ENCODE assay signal across 8 mouse cellular contexts in the genomic region with DNA sequence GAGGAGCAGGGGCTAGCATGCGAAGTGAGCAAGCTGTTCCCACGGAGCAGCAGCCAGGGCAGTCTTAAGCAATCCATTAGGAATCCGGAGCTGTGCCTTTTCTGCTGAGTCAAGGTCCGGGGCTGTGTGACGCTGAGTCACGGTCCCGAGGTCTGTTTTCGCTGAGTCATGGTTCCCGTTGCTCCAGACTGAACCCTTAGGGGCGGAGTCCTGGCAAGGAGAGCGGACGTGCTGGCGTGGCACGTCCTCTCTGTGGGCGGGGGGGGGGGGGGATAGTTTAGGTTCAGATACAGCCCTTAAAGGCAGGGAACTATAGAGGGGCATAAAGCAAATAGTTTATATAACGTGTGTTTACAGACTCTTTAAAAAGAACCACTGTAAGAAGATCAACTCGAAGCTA. TPM values are rescaled to one million over a fixed set of nuclear protein-coding genes. Genes with fewer than 3 reads are reported as not detected.
DNase-seq lines count a peak whose midpoint lies in the region; TF ChIP-seq lines count a peak whose summit lies in the region.

No protein-coding gene starts in this region.

- H3K27ac ChIP-seq in cortical plate, adult 2 months (ENCODE audit: insufficient read depth, low read length), result no peak overlapping the region

- peak overlapping the region; percentile 19 for H3K4me3 ChIP-seq in cortical plate, adult 2 months (ENCODE audit: insufficient read depth, low read length)
- peak overlapping the region; percentile 91 for H3K4me3 ChIP-seq in megakaryocyte, embryonic 14.5 days (replicated peaks)

- no peak for TF ChIP-seq CTCF in cortical plate, adult 2 months (IDR thresholded peaks at IDR 0.05; ENCODE audit: extremely low read depth, insufficient read depth, low read length)

- DNase-seq in ZHBTc4 (ENCODE audit: low read depth, low spot score), result peak; percentile 99
- peak; percentile 94 to 96 for DNase-seq in gastrocnemius, adult 8-10 months (ENCODE audit: low spot score in 2 of 2)
- peak; percentile 94 for DNase-seq in hindlimb bud, embryonic 11.5 days (ENCODE audit: extremely low spot score, low read depth, low spot score)
- peak; percentile 43 to 83 for DNase-seq in left cerebral cortex, adult 8-10 months (ENCODE audit: low spot score in 2 of 2)
- DNase-seq in right cerebral cortex, postnatal 10 days (ENCODE audit: low spot score in 2 of 2), result peak; percentile 86 to 90
- peak; percentile 83 for DNase-seq in urinary bladder, postnatal 25 days (ENCODE audit: low spot score)

- no peak for TF ChIP-seq POLR2A in cortical plate, adult 2 months (IDR thresholded peaks at IDR 0.05; ENCODE audit: extremely low read depth, insufficient read depth, low read length)

- H3K36me3 ChIP-seq in megakaryocyte, embryonic 14.5 days (replicated peaks; ENCODE audit: low read length), result no peaks in the 10 kb centered on the region

- no peaks in the 10 kb centered on the region for H3K9me3 ChIP-seq in megakaryocyte, embryonic 14.5 days

- H3K4me1 ChIP-seq in cortical plate, adult 2 months (ENCODE audit: control insufficient read depth, insufficient read depth, low read length), result no peaks in the 10 kb centered on the region; the same call in 1 of the 2 replicates
- H3K4me1 ChIP-seq in megakaryocyte, embryonic 14.5 days, result peaks cover 69% of the 10 kb centered on the region

- H3K27me3 ChIP-seq in megakaryocyte, embryonic 14.5 days (replicated peaks), result peaks cover 8% of the 10 kb centered on the region

RNA-seq across cellular contexts. Expression of a gene that starts 9.6 kb away (rescaled TPM):
- polyA plus RNA-seq in cortical plate, adult 2 months (2012; rRNA removed), result 6.5 and 6.8 TPM in 2 replicates
- 1 to 10 TPM; 3.3 to 9.5 (median 4.2) TPM for total RNA-seq in gastrocnemius, adult 8-10 months (2022)
- total RNA-seq in left cerebral cortex, adult 8-10 months (2022), result 10 to 100 TPM in 1 of 4 experiments, 1 to 10 TPM in 3; 3.6 to 10.7 (median 6.8) TPM
- polyA plus RNA-seq in megakaryocyte, embryonic 14.5 days (2012; ENCODE audit: insufficient read depth, low replicate concordance), result 17.6 and 46.0 TPM in 2 replicates

RNA-seq across cellular contexts. Expression of a gene that starts 25.5 kb away (rescaled TPM):
- 7.7 and 8.6 TPM in 2 replicates for polyA plus RNA-seq in cortical plate, adult 2 months (2012; rRNA removed)
- total RNA-seq in gastrocnemius, adult 8-10 months (2022), result 1 to 10 TPM in 2 of 4 experiments, under 1 TPM in 2; 0.58 to 1.0 (median 0.86) TPM
- 10 to 100 TPM in 1 of 4 experiments, 1 to 10 TPM in 3; 8.3 to 10.2 (median 8.9) TPM for total RNA-seq in left cerebral cortex, adult 8-10 months (2022)
- polyA plus RNA-seq in megakaryocyte, embryonic 14.5 days (2012; ENCODE audit: insufficient read depth, low replicate concordance), result 10.9 and 16.7 TPM in 2 replicates

RNA-seq across cellular contexts. Expression of a gene that starts 50.3 kb away (rescaled TPM):
- polyA plus RNA-seq in cortical plate, adult 2 months (2012; rRNA removed), result 42.5 and 48.2 TPM in 2 replicates
- 10 to 100 TPM; 49.3 to 54.6 (median 50.3) TPM for total RNA-seq in gastrocnemius, adult 8-10 months (2022)
- total RNA-seq in left cerebral cortex, adult 8-10 months (2022), result 10 to 100 TPM; 38.0 to 52.0 (median 41.2) TPM
- 36.8 and 115 TPM in 2 replicates for polyA plus RNA-seq in megakaryocyte, embryonic 14.5 days (2012; ENCODE audit: insufficient read depth, low replicate concordance)

Comparison
In these comparisons a context has a peak if more than half of its experiments do, and no peak if none do; other contexts are left out.
1. RNA of a gene that starts 25.5 kb away (total RNA-seq): 8.3 to 10.2 TPM in left cerebral cortex, adult 8-10 months; 0.58 to 1.0 TPM in gastrocnemius, adult 8-10 months; every median in the first group is over 4 times any median in the second.
2. Peak in every context shown above with its lines, with median percentiles within 50 percentile points of each other: DNase-seq.